Mouse (Mus musculus) ES-CJ7 (cell line): ENCODE results near the gene Gm10188.
A peak's percentile ranks its signal among the peaks of the same experiment; 100 is the strongest.

Experiments
- DNase-seq: peaks from one replicate; pipeline ENCODE4 v3.0.0; 2011; ENCODE audit warnings: low read depth, low spot score

Gm10188 gene

GRCm38 (mm10) chr1:132195100-132195499 lies 34.5 kb downstream of the Gm10188 start:
- peak; percentile 50 for DNase-seq

GRCm38 (mm10) chr1:132194624-132195023 lies 34.9 kb downstream of the Gm10188 start:
- peak; percentile 48 for DNase-seq

GRCm38 (mm10) chr1:132193806-132194205 lies 35.8 kb downstream of the Gm10188 start:
- peak; percentile 87 for DNase-seq

- peak; percentile 81 for DNase-seq
These were observed 37.5 kb downstream of the Gm10188 start for GRCm38 (mm10) chr1:132191786-132192680.

GRCm38 (mm10) chr1:132191093-132191785 lies 38.3 kb downstream of the Gm10188 start, which contains the start of the genes Lemd1 and AC124108.1:
Gene Lemd1 (plus strand): TSS chr1:132191431.
Gene AC124108.1 (plus strand): TSS chr1:132191457.
- peak; percentile 53 for DNase-seq

- peak; percentile 44 for DNase-seq
These were observed 38.9 kb downstream of the Gm10188 start for GRCm38 (mm10) chr1:132190621-132191092.

GRCm38 (mm10) chr1:132190040-132190513 lies 39.5 kb downstream of the Gm10188 start:
- DNase-seq = peak; percentile 81

- DNase-seq = no peak
These were observed 40.3 kb downstream of the Gm10188 start for GRCm38 (mm10) chr1:132189231-132189630.

GRCm38 (mm10) chr1:132188442-132189066 lies 41.0 kb downstream of the Gm10188 start:
- DNase-seq = peak; percentile 63

GRCm38 (mm10) chr1:132186303-132186702 lies 43.3 kb downstream of the Gm10188 start:
- no peak for DNase-seq
